Mouse (Mus musculus): ENCODE measurements at regions not wholly inside any gene's neighbourhood (a gene's known extent, or its start where the extent isn't known, plus 50 kb on each side); places are given as distances from the start of the nearest gene placed in this dataset.

GRCm38 (mm10) chr8:126721621-126722020, 127.8 kb upstream of the Irf2bp2 start:
- Histone ChIP-seq H3K4me3 (ENCODE audit: insufficient read depth, poor library complexity, severe bottlenecking) (no peak overlapping the region), H3ac (ENCODE audit: control insufficient read depth, insufficient read length, low read depth) (no peak overlapping the region), H3K27me3 (ENCODE audit: control insufficient read depth, insufficient read depth, insufficient read length) (no peaks in the 10 kb centered on the region), H3K79me2 (ENCODE audit: control insufficient read depth, insufficient read depth) (no peaks in the 10 kb centered on the region), H3K36me3 (ENCODE audit: control insufficient read depth, insufficient read depth) (no peaks in the 10 kb centered on the region), H3K79me3 (ENCODE audit: low read depth) (no peaks in the 10 kb centered on the region)
- TF ChIP-seq MYOG (IDR thresholded peaks at IDR 0.05; ENCODE audit: control insufficient read depth, extremely low read depth, insufficient read length) (no peak), MAX (IDR thresholded peaks at IDR 0.05) (no peak), USF1 (IDR thresholded peaks at IDR 0.05; ENCODE audit: low read depth) (no peak), CEBPB (IDR thresholded peaks at IDR 0.05; ENCODE audit: low read depth) (no peak), CTCF (IDR thresholded peaks at IDR 0.05; ENCODE audit: control insufficient read depth, insufficient read depth, insufficient read length) (no peak), FOSL1 (IDR thresholded peaks at IDR 0.05; ENCODE audit: insufficient read depth, low read length, poor library complexity, severe bottlenecking) (no peak), MYOD1 (IDR thresholded peaks at IDR 0.05; ENCODE audit: control insufficient read depth, insufficient read length, low read depth) (no peak)

- Histone ChIP-seq H3K27me3 (ENCODE audit: control insufficient read depth, insufficient read depth, insufficient read length) (no peaks in the 10 kb centered on the region), H3K79me3 (ENCODE audit: low read depth) (no peaks in the 10 kb centered on the region), H3K79me2 (ENCODE audit: control insufficient read depth, insufficient read depth) (no peaks in the 10 kb centered on the region), H3K4me3 (ENCODE audit: insufficient read depth, poor library complexity, severe bottlenecking) (no peak overlapping the region), H3K36me3 (ENCODE audit: control insufficient read depth, insufficient read depth) (no peaks in the 10 kb centered on the region), H3ac (ENCODE audit: control insufficient read depth, insufficient read length, low read depth) (no peak overlapping the region)
- TF ChIP-seq CEBPB (IDR thresholded peaks at IDR 0.05; ENCODE audit: low read depth): no peak
Observed at GRCm38 (mm10) chr8:126720473-126721145, 126.8 kb upstream of the Irf2bp2 start.

GRCm38 (mm10) chr8:126719748-126720147, 126.0 kb upstream of the Irf2bp2 start:
- H3K4me3 ChIP-seq (ENCODE audit: insufficient read depth, poor library complexity, severe bottlenecking): no peak overlapping the region
- no peak for TF ChIP-seq CEBPB (IDR thresholded peaks at IDR 0.05; ENCODE audit: low read depth)
- no peak for TF ChIP-seq MAX (IDR thresholded peaks at IDR 0.05)
- no peak for TF ChIP-seq FOSL1 (IDR thresholded peaks at IDR 0.05; ENCODE audit: insufficient read depth, low read length, poor library complexity, severe bottlenecking)
- TF ChIP-seq MYOG (IDR thresholded peaks at IDR 0.05; ENCODE audit: control insufficient read depth, extremely low read depth, insufficient read length): no peak
- no peak for TF ChIP-seq USF1 (IDR thresholded peaks at IDR 0.05; ENCODE audit: low read depth)
- TF ChIP-seq CTCF (IDR thresholded peaks at IDR 0.05; ENCODE audit: control insufficient read depth, insufficient read depth, insufficient read length): no peak
- TF ChIP-seq MYOD1 (IDR thresholded peaks at IDR 0.05; ENCODE audit: control insufficient read depth, insufficient read length, low read depth): no peak
- H3K79me3 ChIP-seq (ENCODE audit: low read depth): no peaks in the 10 kb centered on the region
- no peaks in the 10 kb centered on the region for H3K79me2 ChIP-seq (ENCODE audit: control insufficient read depth, insufficient read depth)
- no peak overlapping the region for H3ac ChIP-seq (ENCODE audit: control insufficient read depth, insufficient read length, low read depth)
- no peaks in the 10 kb centered on the region for H3K27me3 ChIP-seq (ENCODE audit: control insufficient read depth, insufficient read depth, insufficient read length)
- H3K36me3 ChIP-seq (ENCODE audit: control insufficient read depth, insufficient read depth): no peaks in the 10 kb centered on the region

- Histone ChIP-seq H3K4me3 (ENCODE audit: insufficient read depth, poor library complexity, severe bottlenecking) (no peak overlapping the region), H3ac (ENCODE audit: control insufficient read depth, insufficient read length, low read depth) (no peak overlapping the region)
- TF ChIP-seq CTCF (IDR thresholded peaks at IDR 0.05; ENCODE audit: control insufficient read depth, insufficient read depth, insufficient read length) (no peak), MAX (IDR thresholded peaks at IDR 0.05) (no peak), CEBPB (IDR thresholded peaks at IDR 0.05; ENCODE audit: low read depth) (no peak), USF1 (IDR thresholded peaks at IDR 0.05; ENCODE audit: low read depth) (no peak), MYOG (IDR thresholded peaks at IDR 0.05; ENCODE audit: control insufficient read depth, extremely low read depth, insufficient read length) (no peak), FOSL1 (IDR thresholded peaks at IDR 0.05; ENCODE audit: insufficient read depth, low read length, poor library complexity, severe bottlenecking) (no peak), MYOD1 (IDR thresholded peaks at IDR 0.05; ENCODE audit: control insufficient read depth, insufficient read length, low read depth) (no peak)
Observed at GRCm38 (mm10) chr8:126717652-126718155, 123.9 kb upstream of the Irf2bp2 start.

GRCm38 (mm10) chr8:126715666-126716065, 121.9 kb upstream of the Irf2bp2 start:
- TF ChIP-seq MAX (IDR thresholded peaks at IDR 0.05) (no peak), CTCF (IDR thresholded peaks at IDR 0.05; ENCODE audit: control insufficient read depth, insufficient read depth, insufficient read length) (no peak), CEBPB (IDR thresholded peaks at IDR 0.05; ENCODE audit: low read depth) (no peak)
- Histone ChIP-seq H3K79me2 (ENCODE audit: control insufficient read depth, insufficient read depth) (no peaks in the 10 kb centered on the region), H3K79me3 (ENCODE audit: low read depth) (no peaks in the 10 kb centered on the region), H3K36me3 (ENCODE audit: control insufficient read depth, insufficient read depth) (no peaks in the 10 kb centered on the region), H3K27me3 (ENCODE audit: control insufficient read depth, insufficient read depth, insufficient read length) (no peaks in the 10 kb centered on the region), H3ac (ENCODE audit: control insufficient read depth, insufficient read length, low read depth) (no peak overlapping the region), H3K4me3 (ENCODE audit: insufficient read depth, poor library complexity, severe bottlenecking) (no peak overlapping the region)

More at GRCm38 (mm10) chr8:126717652-126718155, 123.9 kb upstream of the Irf2bp2 start:
- Histone ChIP-seq H3K36me3 (ENCODE audit: control insufficient read depth, insufficient read depth) (no peaks in the 10 kb centered on the region), H3K27me3 (ENCODE audit: control insufficient read depth, insufficient read depth, insufficient read length) (no peaks in the 10 kb centered on the region), H3K79me3 (ENCODE audit: low read depth) (no peaks in the 10 kb centered on the region), H3K79me2 (ENCODE audit: control insufficient read depth, insufficient read depth) (no peaks in the 10 kb centered on the region)

- no peak overlapping the region for H3K4me3 ChIP-seq (ENCODE audit: insufficient read depth, poor library complexity, severe bottlenecking)
- no peak overlapping the region for H3ac ChIP-seq (ENCODE audit: control insufficient read depth, insufficient read length, low read depth)
- no peaks in the 10 kb centered on the region for H3K79me2 ChIP-seq (ENCODE audit: control insufficient read depth, insufficient read depth)
- H3K79me3 ChIP-seq (ENCODE audit: low read depth): no peaks in the 10 kb centered on the region
- no peaks in the 10 kb centered on the region for H3K36me3 ChIP-seq (ENCODE audit: control insufficient read depth, insufficient read depth)
- no peak for TF ChIP-seq FOSL1 (IDR thresholded peaks at IDR 0.05; ENCODE audit: insufficient read depth, low read length, poor library complexity, severe bottlenecking)
- no peak for TF ChIP-seq MYOD1 (IDR thresholded peaks at IDR 0.05; ENCODE audit: control insufficient read depth, insufficient read length, low read depth)
- TF ChIP-seq CEBPB (IDR thresholded peaks at IDR 0.05; ENCODE audit: low read depth): no peak
- no peak for TF ChIP-seq MYOG (IDR thresholded peaks at IDR 0.05; ENCODE audit: control insufficient read depth, extremely low read depth, insufficient read length)
- no peak for TF ChIP-seq CTCF (IDR thresholded peaks at IDR 0.05; ENCODE audit: control insufficient read depth, insufficient read depth, insufficient read length)
- TF ChIP-seq USF1 (IDR thresholded peaks at IDR 0.05; ENCODE audit: low read depth): no peak
- TF ChIP-seq MAX (IDR thresholded peaks at IDR 0.05): no peak
- H3K27me3 ChIP-seq (ENCODE audit: control insufficient read depth, insufficient read depth, insufficient read length): no peaks in the 10 kb centered on the region
Observed at GRCm38 (mm10) chr8:126713602-126714145, 119.9 kb upstream of the Irf2bp2 start.
